Mouse (Mus musculus) brain, embryonic 14.5 days (tissue): ENCODE measurements at regions not wholly inside any gene's neighbourhood (a gene's known extent, or its start where the extent isn't known, plus 50 kb on each side); places are given as distances from the start of the nearest gene placed in this dataset.

ENCODE experiments used
- CTCF ChIP-seq: fragments of 200-500 bp; IDR thresholded peaks from 2 replicates; pipeline ENCODE4 v1.5.1; 2012; ENCODE audit warnings: inconsistent platforms, mild to moderate bottlenecking, moderate library complexity, borderline replicate concordance; ENCODE audit not compliant: insufficient read depth, insufficient read length; ENCODE audit errors: extremely low read depth
- POLR2A ChIP-seq: fragments of 200-500 bp; IDR thresholded peaks from 2 replicates; pipeline ENCODE4 v1.6.1; 2012; ENCODE audit warnings: mild to moderate bottlenecking, inconsistent platforms, borderline replicate concordance; ENCODE audit not compliant: poor library complexity, insufficient read depth, insufficient read length, severe bottlenecking; ENCODE audit errors: extremely low read depth

- TF ChIP-seq CTCF (no peak), POLR2A (no peak)
These were observed 107.1 kb upstream of the Steap1 start for GRCm38 (mm10) chr5:5856146-5856724.
